Mouse (Mus musculus): Measurements from ENCODE around the gene Mdm2. TPM values are rescaled to one million over a fixed set of nuclear protein-coding genes. Genes with fewer than 3 reads are reported as not detected.

The Mdm2 gene
- polyA plus RNA-seq, 1 experiment from 2014 or later = 39.7 TPM

- Histone ChIP-seq H3K36me3 (ENCODE audit: control insufficient read depth, insufficient read depth, low read length) (0 out of 2 replicates have a peak, but pooled peaks cover 3% of the 10 kb centered on the region), H3K4me1 (replicated peaks; ENCODE audit: control insufficient read depth, insufficient read depth, low read length) (peaks cover 6% of the 10 kb centered on the region), H3K9me3 (ENCODE audit: control insufficient read depth, low read length) (no peaks in the 10 kb centered on the region), H3K4me2 (ENCODE audit: low read length) (no peak overlapping the region), H3K27ac (ENCODE audit: low read depth) (no peak overlapping the region), H3K9ac (ENCODE audit: low read length) (no peak overlapping the region), H3K27me3 (replicated peaks; ENCODE audit: control insufficient read depth, insufficient read depth, low read length) (no peaks in the 10 kb centered on the region), H3K4me3 (ENCODE audit: low read depth, low read length) (no peak overlapping the region)
- 90% methylated on average over 9 of the region's 9 CpGs for WGBS
- DNase-seq (ENCODE audit: low spot score) = no peak
- ATAC-seq (replicated peaks; ENCODE audit: low FRiP score, low TSS enrichment, low read depth) = no peak
These were observed 43.5 kb downstream of the Mdm2 start for GRCm38 (mm10) chr10:117666947-117667630.

GRCm38 (mm10) chr10:117666361-117666760, 44.2 kb downstream of the Mdm2 start:
- WGBS = 85% methylated on average over 3 of the region's 3 CpGs
- ATAC-seq (replicated peaks; ENCODE audit: low FRiP score, low TSS enrichment, low read depth) = no peak

DNA sequence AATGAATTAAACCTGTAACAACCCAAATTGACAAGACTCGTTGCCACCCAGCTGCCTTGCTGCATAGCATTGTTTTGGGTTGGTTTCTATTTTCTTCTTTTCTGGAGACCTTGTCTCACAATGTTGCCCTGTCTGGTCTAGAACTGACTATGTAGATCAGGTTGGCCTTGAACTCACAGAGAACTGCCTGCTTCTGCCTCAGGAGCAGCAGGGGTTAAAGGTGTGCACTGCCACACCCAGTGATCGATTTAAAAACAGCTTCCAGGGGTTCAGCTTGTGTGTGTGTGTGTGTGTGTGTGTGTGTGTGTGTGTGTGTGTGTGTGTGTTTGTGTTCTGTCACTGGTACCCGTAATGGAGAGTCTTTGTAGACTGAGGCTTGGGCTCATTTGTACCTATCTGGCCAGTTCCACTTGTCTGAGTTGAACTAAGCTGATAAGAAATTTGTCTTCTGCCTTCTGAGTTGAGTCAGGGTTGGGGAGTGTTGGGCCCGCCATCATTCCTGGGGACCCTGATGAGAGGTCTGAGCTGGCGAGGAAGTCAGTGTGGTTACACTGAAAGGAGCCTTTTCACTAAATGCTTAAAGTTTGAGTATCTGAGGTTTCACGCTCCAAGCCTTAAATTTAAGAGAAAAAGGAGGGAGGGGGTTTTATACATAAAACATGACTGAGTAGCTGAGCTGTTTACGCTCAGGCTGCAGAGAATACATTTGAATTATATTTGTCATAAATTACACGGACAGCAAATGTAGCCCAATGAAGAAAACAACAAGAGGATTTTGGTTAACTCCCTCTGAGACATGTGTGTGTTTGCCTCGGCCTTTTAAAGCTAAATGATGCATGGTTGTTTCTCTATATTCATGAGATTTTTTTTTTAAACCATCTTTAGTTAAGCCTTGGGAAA, 44.9 kb downstream of the Mdm2 start:
- no peaks in the 10 kb centered on the region for H3K27me3 ChIP-seq (replicated peaks; ENCODE audit: control insufficient read depth, insufficient read depth, low read length)
- 71% methylated on average over 9 of the region's 9 CpGs for WGBS
- no peak overlapping the region for H3K27ac ChIP-seq (ENCODE audit: low read depth)
- H3K4me1 ChIP-seq (replicated peaks; ENCODE audit: control insufficient read depth, insufficient read depth, low read length) = peaks cover 6% of the 10 kb centered on the region
- H3K9ac ChIP-seq (ENCODE audit: low read length) = no peak overlapping the region
- DNase-seq (ENCODE audit: low spot score) (no peak), ATAC-seq (replicated peaks; ENCODE audit: low FRiP score, low TSS enrichment, low read depth) (no peak)
- no peak overlapping the region for H3K4me3 ChIP-seq (ENCODE audit: low read depth, low read length)
- no peaks in the 10 kb centered on the region for H3K36me3 ChIP-seq (ENCODE audit: control insufficient read depth, insufficient read depth, low read length)
- no peak overlapping the region for H3K4me2 ChIP-seq (ENCODE audit: low read length)
- H3K9me3 ChIP-seq (ENCODE audit: control insufficient read depth, low read length) = no peaks in the 10 kb centered on the region

More at GRCm38 (mm10) chr10:117666361-117666760, 44.2 kb downstream of the Mdm2 start:
- H3K27ac ChIP-seq (ENCODE audit: low read depth) = no peak overlapping the region
- H3K4me1 ChIP-seq (replicated peaks; ENCODE audit: control insufficient read depth, insufficient read depth, low read length) = peaks cover 6% of the 10 kb centered on the region
- no peaks in the 10 kb centered on the region for H3K27me3 ChIP-seq (replicated peaks; ENCODE audit: control insufficient read depth, insufficient read depth, low read length)
- H3K4me2 ChIP-seq (ENCODE audit: low read length) = no peak overlapping the region
- no peak for DNase-seq (ENCODE audit: low spot score)
- H3K9ac ChIP-seq (ENCODE audit: low read length) = no peak overlapping the region
- no peak overlapping the region for H3K4me3 ChIP-seq (ENCODE audit: low read depth, low read length)
- no peaks in the 10 kb centered on the region for H3K9me3 ChIP-seq (ENCODE audit: control insufficient read depth, low read length)
- no peaks in the 10 kb centered on the region for H3K36me3 ChIP-seq (ENCODE audit: control insufficient read depth, insufficient read depth, low read length)

- Histone ChIP-seq H3K27ac (ENCODE audit: low read depth) (no peak overlapping the region), H3K4me2 (ENCODE audit: low read length) (no peak overlapping the region), H3K36me3 (ENCODE audit: control insufficient read depth, insufficient read depth, low read length) (no peaks in the 10 kb centered on the region), H3K4me3 (ENCODE audit: low read depth, low read length) (no peak overlapping the region), H3K4me1 (replicated peaks; ENCODE audit: control insufficient read depth, insufficient read depth, low read length) (peaks cover 6% of the 10 kb centered on the region), H3K9ac (ENCODE audit: low read length) (no peak overlapping the region), H3K27me3 (replicated peaks; ENCODE audit: control insufficient read depth, insufficient read depth, low read length) (no peaks in the 10 kb centered on the region), H3K9me3 (ENCODE audit: control insufficient read depth, low read length) (no peaks in the 10 kb centered on the region)
- no peak for DNase-seq (ENCODE audit: low spot score)
- ATAC-seq (replicated peaks; ENCODE audit: low FRiP score, low TSS enrichment, low read depth) = no peak
These were observed 45.7 kb downstream of the Mdm2 start for GRCm38 (mm10) chr10:117664926-117665209.

DNA sequence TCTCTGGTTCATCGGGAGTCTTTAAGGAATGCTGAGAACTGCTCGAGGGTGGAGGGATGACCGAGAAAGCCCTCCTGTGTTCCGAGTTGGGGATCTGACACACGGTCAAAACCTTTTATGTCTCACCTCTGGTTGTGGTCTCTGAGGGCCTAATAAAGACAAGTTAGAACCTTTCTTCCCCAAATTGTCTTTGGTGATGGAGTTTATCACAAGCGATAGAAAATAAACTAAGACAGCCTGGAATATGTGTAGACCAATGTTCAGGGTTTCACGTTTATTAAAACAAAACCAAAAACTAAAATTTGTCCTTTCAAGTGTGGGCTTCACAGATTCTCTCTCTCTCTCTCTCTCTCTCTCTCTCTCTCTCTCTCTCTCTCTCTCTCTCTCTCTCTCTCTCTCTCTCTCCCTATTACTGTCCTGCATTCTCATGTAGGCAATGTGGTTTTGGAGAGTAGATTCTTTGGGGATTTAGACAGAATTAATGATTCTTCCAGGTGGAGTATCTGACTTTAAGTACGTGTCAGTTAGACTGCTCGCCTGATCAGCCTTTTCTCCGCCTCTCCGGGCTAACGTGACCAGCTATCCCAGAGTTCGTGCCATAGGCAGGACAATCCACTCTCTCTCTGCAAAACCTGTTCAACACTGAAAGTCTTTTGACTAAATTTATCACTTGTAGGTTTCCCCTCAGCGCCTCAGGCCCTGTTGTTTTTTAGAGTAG, 46.2 kb downstream of the Mdm2 start:
- Histone ChIP-seq H3K27me3 (replicated peaks; ENCODE audit: control insufficient read depth, insufficient read depth, low read length) (no peaks in the 10 kb centered on the region), H3K36me3 (ENCODE audit: control insufficient read depth, insufficient read depth, low read length) (no peaks in the 10 kb centered on the region), H3K9ac (ENCODE audit: low read length) (no peak overlapping the region), H3K4me1 (replicated peaks; ENCODE audit: control insufficient read depth, insufficient read depth, low read length) (peaks cover 6% of the 10 kb centered on the region), H3K4me2 (ENCODE audit: low read length) (peak overlapping the region; percentile 47), H3K4me3 (ENCODE audit: low read depth, low read length) (peak overlapping the region; percentile 18; the same call in 1 of the 2 replicates), H3K27ac (ENCODE audit: low read depth) (peak overlapping the region; percentile 43; the same call in 1 of the 2 replicates), H3K9me3 (ENCODE audit: control insufficient read depth, low read length) (no peaks in the 10 kb centered on the region)
- ATAC-seq (replicated peaks; ENCODE audit: low FRiP score, low TSS enrichment, low read depth) (no peak), DNase-seq (ENCODE audit: low spot score) (no peak)
- WGBS = 50% methylated on average over 14 of the region's 14 CpGs

DNA sequence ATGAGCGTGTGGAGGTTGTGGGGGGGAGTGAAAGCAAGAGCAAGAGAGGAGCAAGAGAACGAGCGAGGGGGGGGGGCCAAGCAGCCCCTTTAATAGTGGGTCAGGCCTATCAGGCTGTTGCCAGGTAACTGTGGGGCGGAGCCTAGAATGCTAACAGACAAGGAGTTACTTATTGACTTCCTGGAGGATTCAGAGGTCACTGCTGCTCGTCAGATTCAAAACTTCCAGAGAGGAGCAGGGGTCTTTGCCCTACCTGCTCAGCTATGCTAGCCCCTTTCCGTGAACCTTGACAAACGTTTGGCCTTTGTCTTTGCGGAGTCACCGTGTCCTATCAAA, 46.7 kb downstream of the Mdm2 start:
- WGBS = 22% methylated on average over 9 of the region's 9 CpGs
- peak overlapping the region; percentile 18; the same call in 1 of the 2 replicates for H3K4me3 ChIP-seq (ENCODE audit: low read depth, low read length)
- H3K9ac ChIP-seq (ENCODE audit: low read length) = no peak overlapping the region
- DNase-seq (ENCODE audit: low spot score) (peak; percentile 78), ATAC-seq (replicated peaks; ENCODE audit: low FRiP score, low TSS enrichment, low read depth) (peak; percentile 83)
- peak overlapping the region; percentile 47 for H3K4me2 ChIP-seq (ENCODE audit: low read length)
- H3K27ac ChIP-seq (ENCODE audit: low read depth) = peak overlapping the region; percentile 59; the same call in 1 of the 2 replicates
- no peaks in the 10 kb centered on the region for H3K36me3 ChIP-seq (ENCODE audit: control insufficient read depth, insufficient read depth, low read length)
- peaks cover 6% of the 10 kb centered on the region for H3K4me1 ChIP-seq (replicated peaks; ENCODE audit: control insufficient read depth, insufficient read depth, low read length)
- H3K9me3 ChIP-seq (ENCODE audit: control insufficient read depth, low read length) = no peaks in the 10 kb centered on the region
- H3K27me3 ChIP-seq (replicated peaks; ENCODE audit: control insufficient read depth, insufficient read depth, low read length) = no peaks in the 10 kb centered on the region

GRCm38 (mm10) chr10:117663056-117663864, 47.3 kb downstream of the Mdm2 start:
- Histone ChIP-seq H3K36me3 (ENCODE audit: control insufficient read depth, insufficient read depth, low read length) (no peaks in the 10 kb centered on the region), H3K27ac (ENCODE audit: low read depth) (peak overlapping the region; percentile 59), H3K4me3 (ENCODE audit: low read depth, low read length) (no peak overlapping the region), H3K9ac (ENCODE audit: low read length) (no peak overlapping the region), H3K9me3 (ENCODE audit: control insufficient read depth, low read length) (no peaks in the 10 kb centered on the region), H3K4me1 (replicated peaks; ENCODE audit: control insufficient read depth, insufficient read depth, low read length) (peaks cover 6% of the 10 kb centered on the region), H3K27me3 (replicated peaks; ENCODE audit: control insufficient read depth, insufficient read depth, low read length) (no peaks in the 10 kb centered on the region), H3K4me2 (ENCODE audit: low read length) (peak overlapping the region; percentile 47)
- no peak for DNase-seq (ENCODE audit: low spot score)
- WGBS = 56% methylated on average over 14 of the region's 14 CpGs
- peak; percentile 61; the same call in 1 of the 2 replicates for ATAC-seq (replicated peaks; ENCODE audit: low FRiP score, low TSS enrichment, low read depth)
